Mouse (Mus musculus) erythroid progenitor cell, adult 5-6 weeks (primary cell): Measurements from ENCODE around the gene Trio. TPM values are rescaled to one million over a fixed set of nuclear protein-coding genes. Genes with fewer than 3 reads are reported as not detected.
"Not testable (repeated sequence)": the region's sequence is repeated elsewhere in the genome, so short reads cannot be mapped to it uniquely, and the experiment has no call there.

ENCODE experiments used
- ATAC-seq: replicated peaks from 2 replicates; pipeline ENCODE4 v1.8.0; 2016; ENCODE audit warnings: moderate number of reproducible peaks, mild to moderate bottlenecking, moderate TSS enrichment, inconsistent platforms; ENCODE audit not compliant: poor library complexity, low FRiP score, severe bottlenecking
- total RNA-seq, 2 experiments: library from RNA; stranded (forward) in 1 of 2; stranded (reverse) in 1 of 2; fragments of 150-400 nt in 1 of 2; fragments of 186-747, 209-891 nt in 1 of 2; gene quantifications; 2 replicates each; pipeline versions ENCODE4 v1.2.3 to v1.2.4; 2015 to 2017; ENCODE audit warnings: low replicate concordance in 2 of 2

The Trio gene
- total RNA-seq, 2 experiments from 2014 or later = 3.4 to 6.3 TPM

DNA sequence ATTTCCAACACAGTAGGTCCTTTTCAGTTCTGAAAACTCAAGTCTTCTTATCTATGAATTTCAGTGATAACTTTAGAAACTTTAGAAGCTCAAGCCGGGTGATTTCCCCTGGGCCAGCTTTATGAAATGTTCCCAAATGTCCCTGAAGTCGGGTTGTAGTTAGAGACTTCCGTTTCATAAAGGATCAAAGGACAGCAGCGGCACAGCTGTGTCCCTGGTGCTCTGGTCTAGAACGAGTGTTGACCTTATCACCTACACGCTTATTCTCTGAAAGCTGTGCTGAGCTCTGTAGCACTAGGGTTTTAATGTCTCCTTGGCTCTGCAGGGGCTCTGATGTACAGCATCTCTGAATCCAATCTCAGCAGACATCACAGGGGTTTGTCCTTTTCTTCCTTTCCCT lies 267.0 kb downstream of the Trio start:
- no peak for ATAC-seq

GRCm38 (mm10) chr15:27756426-27756825 lies 269.2 kb downstream of the Trio start:
- ATAC-seq = no peak

- no peak for ATAC-seq
Measured at GRCm38 (mm10) chr15:27754571-27755260, 270.9 kb downstream of the Trio start.

- no peak for ATAC-seq
Measured at GRCm38 (mm10) chr15:27753923-27754322, 271.7 kb downstream of the Trio start.

DNA sequence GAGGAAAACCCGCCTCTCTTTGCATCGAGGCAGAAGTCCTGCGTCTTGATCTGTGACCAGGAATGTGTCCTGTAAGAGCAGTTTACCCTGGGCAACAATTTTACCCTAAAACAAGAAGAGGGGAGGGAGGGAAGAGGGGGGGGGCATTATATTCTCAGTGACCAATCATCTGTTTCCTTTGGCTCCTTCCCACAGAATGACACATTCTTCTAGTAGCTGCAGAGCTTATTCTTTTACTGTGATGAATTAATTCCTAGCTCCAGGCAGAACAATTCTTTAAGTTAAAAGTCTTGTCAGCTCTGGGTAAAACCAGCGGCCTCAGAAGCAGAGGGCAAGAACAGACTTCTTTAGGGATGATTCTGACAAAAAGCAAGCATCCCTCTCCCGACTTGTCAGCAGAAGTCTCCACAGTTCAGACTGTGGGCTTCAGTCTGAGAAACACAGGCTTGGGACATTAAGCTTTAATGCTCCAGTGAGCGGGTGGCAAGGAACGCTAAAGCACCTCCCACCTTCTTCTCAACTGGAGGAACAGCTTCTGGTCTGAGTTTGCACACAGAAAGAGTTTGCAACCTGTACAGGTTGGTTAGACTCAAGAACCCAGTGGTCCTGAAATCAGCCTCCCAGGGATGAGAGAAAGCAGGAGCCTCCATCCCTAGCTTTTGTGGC lies 272.8 kb downstream of the Trio start:
- ATAC-seq = no peak

DNA sequence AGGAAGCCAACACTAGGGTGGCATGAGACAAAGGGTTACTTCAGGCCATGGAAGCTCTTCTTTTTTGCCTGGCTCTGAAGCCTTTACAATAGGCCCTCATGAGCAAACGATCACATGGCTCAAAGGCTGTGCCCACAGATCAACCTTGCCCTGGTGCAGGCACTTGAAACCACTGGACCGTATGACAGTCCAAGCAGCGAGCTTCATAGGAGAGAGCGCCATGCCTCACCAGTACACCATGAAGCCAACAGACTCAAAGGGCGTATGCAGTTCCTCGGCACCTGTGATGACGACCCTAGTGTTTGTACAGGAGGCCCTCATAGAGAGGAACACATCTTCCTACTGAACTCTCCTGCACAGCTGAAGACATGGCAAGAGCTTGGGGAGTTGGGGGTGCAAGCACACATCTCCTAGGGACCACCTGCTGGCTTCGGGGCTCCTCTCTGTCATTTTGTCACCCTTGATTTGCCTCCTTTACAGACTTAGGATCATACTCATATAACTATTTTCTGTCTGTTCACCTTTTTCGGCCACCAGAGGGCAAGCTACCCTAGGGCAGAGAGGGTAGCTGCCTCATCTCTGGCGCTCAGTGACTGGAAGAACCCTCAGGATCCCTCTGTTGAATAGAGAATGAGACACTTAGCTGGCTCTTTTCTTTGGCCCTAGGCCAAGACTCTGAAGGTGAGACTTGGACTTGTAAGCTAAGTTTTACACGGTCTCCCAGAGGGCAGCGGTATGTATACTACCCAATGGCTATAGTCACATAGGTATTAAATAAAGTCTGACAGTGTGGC lies 273.8 kb downstream of the Trio start:
- no peak for ATAC-seq

DNA sequence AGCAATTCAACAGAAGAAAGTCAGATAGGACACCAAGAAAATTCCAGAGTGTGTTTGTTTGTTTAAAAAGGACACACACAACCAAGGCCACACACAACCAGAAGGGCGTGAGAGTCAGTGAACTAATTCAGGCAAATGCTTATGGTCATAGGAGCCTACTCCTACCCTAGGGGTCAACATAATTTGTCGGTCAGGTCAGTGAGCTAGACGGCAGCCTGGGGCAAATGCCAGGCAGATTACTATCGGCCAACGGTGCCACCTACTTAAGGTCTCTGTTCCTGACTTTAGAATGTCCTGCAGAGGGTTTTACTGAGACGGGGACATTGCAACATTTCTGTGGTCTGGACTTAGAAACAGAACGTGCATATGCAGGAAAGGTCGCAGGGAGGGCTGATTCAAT lies 276.9 kb downstream of the Trio start:
- no peak for ATAC-seq

DNA sequence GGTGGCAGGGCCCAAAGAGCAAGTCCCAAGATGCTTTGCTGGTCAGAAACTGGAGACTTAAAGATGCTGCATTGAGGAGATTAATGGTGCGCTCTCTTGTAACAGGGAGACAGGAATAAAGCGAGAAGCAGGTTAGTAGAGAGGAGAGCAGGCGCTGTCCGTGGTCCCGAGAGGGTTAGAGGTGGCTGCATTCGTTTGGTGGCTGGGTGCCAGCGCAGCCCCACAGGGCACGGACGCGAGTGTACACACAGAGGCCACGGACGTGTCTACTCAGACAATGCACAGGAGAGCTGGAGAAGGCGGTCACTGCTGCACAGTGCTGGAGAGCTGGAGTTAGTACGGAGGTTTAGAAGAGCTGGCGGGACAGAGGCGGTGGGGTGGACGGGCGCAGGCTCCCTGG lies 278.1 kb downstream of the Trio start:
- ATAC-seq = no peak

DNA sequence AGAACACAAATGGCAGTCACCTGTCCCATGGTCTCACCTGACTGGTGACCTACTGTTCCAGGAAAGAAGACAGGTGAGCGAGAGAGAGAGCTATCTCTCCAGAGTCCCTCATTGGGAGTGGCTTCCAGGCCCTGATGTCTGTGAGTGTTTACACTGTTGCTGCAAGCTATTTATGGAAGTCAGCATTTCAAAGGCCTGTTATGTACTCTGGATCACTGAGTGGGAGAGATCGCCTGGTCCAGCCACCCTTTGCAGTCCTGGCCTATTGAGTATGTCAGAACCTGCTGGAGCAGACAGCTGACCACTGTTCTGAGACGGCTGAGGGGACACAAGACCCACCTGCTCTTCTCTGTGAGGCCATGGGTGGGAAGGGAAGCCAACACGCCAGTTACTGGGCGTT lies 280.7 kb downstream of the Trio start:
- no peak for ATAC-seq

DNA sequence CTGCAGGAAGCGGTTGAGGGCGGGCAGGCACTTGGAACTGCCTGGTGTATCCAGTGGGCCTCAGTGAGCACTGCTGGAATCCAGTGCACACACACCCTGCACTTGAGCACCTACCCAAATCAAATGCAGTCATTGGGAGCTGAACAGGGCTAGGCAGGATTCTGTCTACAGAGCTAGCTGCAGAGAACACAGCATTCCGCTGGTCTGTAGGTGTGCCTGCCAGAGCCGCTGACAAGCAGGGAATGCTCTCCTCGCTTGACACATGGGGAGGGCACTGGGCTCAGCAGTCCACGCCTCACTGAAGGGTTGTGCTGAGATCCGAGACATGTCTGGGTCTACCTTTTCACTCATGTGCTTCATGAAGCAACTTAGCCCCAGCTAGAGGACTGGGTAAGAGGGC lies 285.6 kb downstream of the Trio start:
- no peak for ATAC-seq

DNA sequence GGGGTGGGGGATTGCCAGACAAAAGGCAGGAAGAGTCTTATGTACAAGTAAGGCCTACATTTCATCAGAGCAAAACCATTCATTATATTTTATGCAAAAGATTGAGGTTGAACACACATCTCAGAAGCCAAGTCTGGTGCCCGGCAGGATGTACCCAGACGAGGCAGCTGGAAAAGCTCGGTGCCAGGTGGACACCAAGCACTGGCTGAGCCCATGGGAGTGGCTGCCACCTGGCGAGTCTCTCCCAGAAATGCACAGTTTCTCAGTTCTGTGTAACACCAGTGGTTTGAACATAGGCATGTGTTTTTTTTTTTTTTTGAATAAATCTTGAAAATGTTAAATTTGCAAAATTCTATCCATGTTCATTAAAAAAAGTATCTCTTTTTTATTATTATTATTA lies 293.8 kb downstream of the Trio start:
- ATAC-seq = no peak

DNA sequence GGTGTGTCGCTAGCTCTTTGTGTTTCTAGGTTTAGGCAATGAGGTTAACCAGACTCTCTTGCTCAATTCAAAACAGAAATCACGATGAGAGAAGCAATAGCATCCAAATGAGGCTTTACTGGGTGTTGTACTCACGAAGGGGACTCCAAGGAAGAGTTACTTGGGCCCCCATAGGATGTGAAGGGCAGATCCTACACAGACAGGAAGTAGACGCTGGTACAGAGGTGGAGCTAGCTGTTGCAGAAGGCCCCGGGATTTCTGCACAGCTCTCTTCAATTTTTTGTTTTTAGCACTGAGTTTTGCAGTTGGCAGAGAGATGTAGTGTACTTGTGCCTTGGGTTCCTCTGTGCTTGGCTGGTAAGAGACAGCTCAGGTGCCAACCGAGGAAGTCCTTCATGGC lies 299.4 kb downstream of the Trio start:
- ATAC-seq = no peak

- no peak for ATAC-seq
Measured at GRCm38 (mm10) chr15:27724796-27725680, 300.6 kb downstream of the Trio start.

DNA sequence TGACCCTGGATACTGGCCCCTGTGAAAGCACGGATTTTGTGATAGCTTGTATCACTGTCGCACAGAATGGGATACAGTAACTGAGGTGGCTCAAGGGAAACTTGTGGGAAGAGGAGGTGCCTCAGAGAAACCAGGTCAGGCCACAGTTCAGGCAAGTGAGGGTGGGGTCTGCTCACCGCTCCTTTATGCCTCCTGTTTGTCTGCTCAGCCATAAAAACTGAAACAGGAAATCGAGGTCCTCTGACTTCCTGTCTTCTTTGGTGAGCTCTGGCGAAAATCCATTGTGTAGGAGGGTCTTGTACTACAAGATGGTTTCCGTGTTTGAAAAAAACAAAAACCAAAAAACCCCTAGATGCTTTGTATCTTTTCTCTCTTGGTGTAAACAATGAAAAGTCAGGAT lies 301.4 kb downstream of the Trio start:
- no peak for ATAC-seq

GRCm38 (mm10) chr15:27723746-27724145 lies 301.9 kb downstream of the Trio start:
- ATAC-seq = no peak

- ATAC-seq = not testable (repeated sequence)
Measured at GRCm38 (mm10) chr15:27720297-27720696, 305.4 kb downstream of the Trio start.

- no peak for ATAC-seq
Measured at GRCm38 (mm10) chr15:27718668-27719067, 307.0 kb downstream of the Trio start.

- ATAC-seq = no peak
Measured at GRCm38 (mm10) chr15:27715331-27715730, 310.3 kb downstream of the Trio start.

DNA sequence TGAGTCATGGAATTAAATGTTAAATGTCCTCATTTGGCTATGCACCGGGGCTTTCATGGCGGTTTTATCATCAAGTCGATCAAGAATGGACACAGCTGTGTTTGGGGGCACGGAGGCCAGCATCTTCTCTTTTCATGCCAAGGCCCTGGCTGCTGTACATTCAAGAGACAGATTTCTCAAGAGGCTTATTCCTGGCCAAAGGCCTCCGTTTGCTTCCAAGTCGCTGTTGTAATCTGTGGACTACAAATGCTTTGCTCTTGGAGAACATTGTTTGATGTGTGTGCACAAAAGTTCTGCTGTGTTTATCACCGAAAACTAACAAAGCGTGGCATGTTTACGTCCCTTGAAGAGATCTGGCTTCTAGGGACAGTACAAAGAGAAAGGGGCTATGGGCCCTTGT lies 314.9 kb downstream of the Trio start:
- ATAC-seq = no peak
